Mouse (Mus musculus): ENCODE results near the gene Strbp.

GRCm38 (mm10) chr2:37713100-37713499 is 9.4 kb upstream of the Strbp start:
- no peak for TF ChIP-seq USF1 (IDR thresholded peaks at IDR 0.05; ENCODE audit: low read depth)
- no peak for TF ChIP-seq CTCF (IDR thresholded peaks at IDR 0.05; ENCODE audit: control insufficient read depth, insufficient read depth, insufficient read length)
- no peak for TF ChIP-seq FOSL1 (IDR thresholded peaks at IDR 0.05; ENCODE audit: insufficient read depth, low read length, poor library complexity, severe bottlenecking)
- no peak for TF ChIP-seq MAX (IDR thresholded peaks at IDR 0.05)
- TF ChIP-seq CEBPB (IDR thresholded peaks at IDR 0.05; ENCODE audit: low read depth): no peak

Measured in C2C12 (cell line).